Mouse (Mus musculus): Measurements from ENCODE around the gene Ankle2. TPM values are rescaled to one million over a fixed set of nuclear protein-coding genes. Genes with fewer than 3 reads are reported as not detected.

Gene Ankle2
- polyA plus RNA-seq, 1 experiment from 2014 or later, result 39.8 TPM

- Histone ChIP-seq H3K9me3 (ENCODE audit: low read depth, low read length) (no peaks in the 10 kb centered on the region), H3K4me1 (ENCODE audit: insufficient read depth) (no peaks in the 10 kb centered on the region), H3K27ac (ENCODE audit: low read depth) (no peak overlapping the region), H3K4me2 (no peak overlapping the region), H3K9ac (no peak overlapping the region), H3K27me3 (ENCODE audit: insufficient read depth, low read length) (no peaks in the 10 kb centered on the region), H3K4me3 (ENCODE audit: low read depth, low read length) (no peak overlapping the region), H3K36me3 (ENCODE audit: insufficient read depth) (peaks cover 80% of the 10 kb centered on the region)
- WGBS, result 82% methylated on average over 6 of the region's 6 CpGs
- DNase-seq (no peak), ATAC-seq (ENCODE audit: insufficient read depth) (no peak)
- TF ChIP-seq CTCF (IDR thresholded peaks at IDR 0.05; ENCODE audit: low read depth), result no peak
These were observed 8.0 kb upstream of the Ankle2 start for GRCm38 (mm10) chr5:110222757-110223156.

- Histone ChIP-seq H3K27me3 (ENCODE audit: insufficient read depth, low read length) (no peaks in the 10 kb centered on the region), H3K4me3 (ENCODE audit: low read depth, low read length) (no peak overlapping the region), H3K36me3 (ENCODE audit: insufficient read depth) (peaks cover 59% of the 10 kb centered on the region), H3K4me1 (ENCODE audit: insufficient read depth) (peaks cover under 1% of the 10 kb centered on the region; the same call in 1 of the 2 replicates), H3K27ac (ENCODE audit: low read depth) (no peak overlapping the region), H3K9ac (no peak overlapping the region), H3K4me2 (no peak overlapping the region), H3K9me3 (ENCODE audit: low read depth, low read length) (no peaks in the 10 kb centered on the region)
- ATAC-seq (ENCODE audit: insufficient read depth), result no peak
- TF ChIP-seq CTCF (IDR thresholded peaks at IDR 0.05; ENCODE audit: low read depth), result no peak
- 87% methylated on average over 3 of the region's 3 CpGs for WGBS
- no peak for DNase-seq
These were observed 5.7 kb upstream of the Ankle2 start for GRCm38 (mm10) chr5:110225056-110225455.

- H3K27ac ChIP-seq (ENCODE audit: low read depth), result no peak overlapping the region
- 32% methylated on average over 1 of the region's 1 CpGs for WGBS
- H3K4me2 ChIP-seq, result no peak overlapping the region
- H3K4me3 ChIP-seq (ENCODE audit: low read depth, low read length), result no peak overlapping the region
- H3K36me3 ChIP-seq (ENCODE audit: insufficient read depth), result peaks cover 36% of the 10 kb centered on the region
- DNase-seq, result no peak
- no peaks in the 10 kb centered on the region for H3K27me3 ChIP-seq (ENCODE audit: insufficient read depth, low read length)
- no peak overlapping the region for H3K9ac ChIP-seq
- H3K9me3 ChIP-seq (ENCODE audit: low read depth, low read length), result no peaks in the 10 kb centered on the region
- TF ChIP-seq CTCF (IDR thresholded peaks at IDR 0.05; ENCODE audit: low read depth), result no peak
- H3K4me1 ChIP-seq (ENCODE audit: insufficient read depth), result peaks cover 2% of the 10 kb centered on the region; the same call in 1 of the 2 replicates
- no peak for ATAC-seq (ENCODE audit: insufficient read depth)
These were observed 3.4 kb upstream of the Ankle2 start for GRCm38 (mm10) chr5:110227336-110227883.

- no peak for TF ChIP-seq CTCF (IDR thresholded peaks at IDR 0.05; ENCODE audit: low read depth)
- peak overlapping the region; percentile 71 for H3K4me2 ChIP-seq
- ATAC-seq (ENCODE audit: insufficient read depth) (peak; percentile 4; the same call in 1 of the 2 replicates), DNase-seq (no peak)
- 6% methylated on average over 8 of the region's 8 CpGs for WGBS
- H3K27ac ChIP-seq (ENCODE audit: low read depth), result peak overlapping the region; percentile 97; the same call in 1 of the 2 replicates
- H3K4me1 ChIP-seq (ENCODE audit: insufficient read depth), result peaks cover 2% of the 10 kb centered on the region; the same call in 1 of the 2 replicates
- H3K36me3 ChIP-seq (ENCODE audit: insufficient read depth), result peaks cover 26% of the 10 kb centered on the region
- H3K4me3 ChIP-seq (ENCODE audit: low read depth, low read length), result peak overlapping the region; percentile 94
- H3K9ac ChIP-seq, result peak overlapping the region; percentile 97
- H3K27me3 ChIP-seq (ENCODE audit: insufficient read depth, low read length), result no peaks in the 10 kb centered on the region
- no peaks in the 10 kb centered on the region for H3K9me3 ChIP-seq (ENCODE audit: low read depth, low read length)
These were observed 414 bp upstream of the Ankle2 start for GRCm38 (mm10) chr5:110230401-110230779.

- DNase-seq, result peak; percentile 30
These were observed 834 bp downstream of the Ankle2 start for GRCm38 (mm10) chr5:110231638-110232037.

GRCm38 (mm10) chr5:110232346-110232745 is 1.5 kb downstream of the Ankle2 start:
- Histone ChIP-seq H3K9me3 (ENCODE audit: low read depth, low read length) (no peaks in the 10 kb centered on the region), H3K4me3 (ENCODE audit: low read depth, low read length) (peak overlapping the region; percentile 94; the same call in 1 of the 2 replicates), H3K4me1 (ENCODE audit: insufficient read depth) (peaks cover 2% of the 10 kb centered on the region; the same call in 1 of the 2 replicates), H3K36me3 (ENCODE audit: insufficient read depth) (peaks cover 33% of the 10 kb centered on the region), H3K27me3 (ENCODE audit: insufficient read depth, low read length) (no peaks in the 10 kb centered on the region), H3K27ac (ENCODE audit: low read depth) (no peak overlapping the region), H3K4me2 (peak overlapping the region; percentile 71), H3K9ac (no peak overlapping the region)
- DNase-seq (no peak), ATAC-seq (ENCODE audit: insufficient read depth) (no peak)
- TF ChIP-seq CTCF (IDR thresholded peaks at IDR 0.05; ENCODE audit: low read depth), result no peak
- WGBS, result 68% methylated on average over 6 of the region's 6 CpGs

More at GRCm38 (mm10) chr5:110231638-110232037, 834 bp downstream of the Ankle2 start:
- TF ChIP-seq CTCF (IDR thresholded peaks at IDR 0.05; ENCODE audit: low read depth), result no peak
- no peak overlapping the region for H3K27ac ChIP-seq (ENCODE audit: low read depth)
- peak overlapping the region; percentile 71 for H3K4me2 ChIP-seq
- no peaks in the 10 kb centered on the region for H3K9me3 ChIP-seq (ENCODE audit: low read depth, low read length)
- peaks cover 34% of the 10 kb centered on the region for H3K36me3 ChIP-seq (ENCODE audit: insufficient read depth)
- WGBS, result 36% methylated on average over 13 of the region's 13 CpGs
- H3K27me3 ChIP-seq (ENCODE audit: insufficient read depth, low read length), result no peaks in the 10 kb centered on the region
- no peak for ATAC-seq (ENCODE audit: insufficient read depth)
- peaks cover 2% of the 10 kb centered on the region; the same call in 1 of the 2 replicates for H3K4me1 ChIP-seq (ENCODE audit: insufficient read depth)
- H3K9ac ChIP-seq, result peak overlapping the region; percentile 97
- peak overlapping the region; percentile 94 for H3K4me3 ChIP-seq (ENCODE audit: low read depth, low read length)

GRCm38 (mm10) chr5:110244091-110244490 is 13.3 kb downstream of the Ankle2 start:
- no peaks in the 10 kb centered on the region for H3K4me1 ChIP-seq (ENCODE audit: insufficient read depth)
- H3K9ac ChIP-seq, result no peak overlapping the region
- DNase-seq (no peak), ATAC-seq (ENCODE audit: insufficient read depth) (no peak)
- WGBS, result 75% methylated on average over 2 of the region's 2 CpGs
- peaks cover 98% of the 10 kb centered on the region for H3K36me3 ChIP-seq (ENCODE audit: insufficient read depth)
- H3K27me3 ChIP-seq (ENCODE audit: insufficient read depth, low read length), result no peaks in the 10 kb centered on the region
- H3K4me3 ChIP-seq (ENCODE audit: low read depth, low read length), result no peak overlapping the region
- no peak overlapping the region for H3K27ac ChIP-seq (ENCODE audit: low read depth)
- H3K4me2 ChIP-seq, result no peak overlapping the region
- TF ChIP-seq CTCF (IDR thresholded peaks at IDR 0.05; ENCODE audit: low read depth), result no peak
- H3K9me3 ChIP-seq (ENCODE audit: low read depth, low read length), result no peaks in the 10 kb centered on the region
